Mouse (Mus musculus) forebrain, embryonic 15.5 days (tissue): ENCODE results near the gene Sult6b2. TPM values are rescaled to one million over a fixed set of nuclear protein-coding genes. Genes with fewer than 3 reads are reported as not detected.

ENCODE experiments used
- ATAC-seq: fragments of 200-750 bp; cut with Nextera tagmentation; replicated peaks from 2 replicates; pipeline ENCODE4 v1.8.0; 2017; ENCODE audit warnings: mild to moderate bottlenecking, moderate TSS enrichment, moderate library complexity
- H3K27ac ChIP-seq: fragments of 300-500 bp; sonication (generic); replicated peaks from 2 replicates; pipeline ENCODE4 v1.5.1; 2015; ENCODE audit warnings: mild to moderate bottlenecking, inconsistent platforms
- H3K27me3 ChIP-seq: fragments of 300-500 bp; sonication (generic); 2 replicates; pipeline ENCODE4 v1.6.1; 2015; ENCODE audit warnings: inconsistent platforms
- H3K36me3 ChIP-seq: fragments of 300-500 bp; sonication (generic); 2 replicates; pipeline ENCODE4 v1.6.1; 2015; ENCODE audit warnings: mild to moderate bottlenecking, inconsistent platforms
- H3K4me1 ChIP-seq: fragments of 300-500 bp; sonication (generic); 2 replicates; pipeline ENCODE4 v1.6.1; 2015; ENCODE audit warnings: inconsistent platforms
- H3K4me2 ChIP-seq: fragments of 300-500 bp; sonication (generic); replicated peaks from 2 replicates; pipeline ENCODE4 v1.6.1; 2015; ENCODE audit warnings: mild to moderate bottlenecking, inconsistent platforms
- H3K4me3 ChIP-seq: fragments of 300-500 bp; sonication (generic); 2 replicates; pipeline ENCODE4 v1.5.1; 2015; ENCODE audit warnings: mild to moderate bottlenecking, inconsistent platforms
- H3K9ac ChIP-seq: fragments of 300-500 bp; sonication (generic); replicated peaks from 2 replicates; pipeline ENCODE4 v1.6.1; 2015; ENCODE audit warnings: mild to moderate bottlenecking, inconsistent platforms
- H3K9me3 ChIP-seq: fragments of 300-500 bp; sonication (generic); 2 replicates; pipeline ENCODE4 v1.6.1; 2016; ENCODE audit warnings: inconsistent platforms
- WGBS: fragments of 180-500 bp; shearing (Covaris S2); methylation state at CpG from one replicate; pipeline ENCODE4 v1.1.7; 2015; ENCODE audit warnings: mixed read lengths; 5-methylcytosine and 5-hydroxymethylcytosine counted together
- polyA plus RNA-seq: library from polyadenylated mRNA; unstranded; fragments of >200 nt; fragmentation: Nextera tagmentation; extraction: Ambion mirVana; gene quantifications from 2 replicates; pipeline ENCODE4 v1.2.1, GENCODE M21; 2015

Gene Sult6b2
- polyA plus RNA-seq, 1 experiment from 2014 or later = 0.34 TPM

- H3K4me2 ChIP-seq = no peak overlapping the region
- H3K4me3 ChIP-seq = no peak overlapping the region
- no peaks in the 10 kb centered on the region for H3K9me3 ChIP-seq
- no peaks in the 10 kb centered on the region for H3K27me3 ChIP-seq
- no peak for ATAC-seq
- no peak overlapping the region for H3K27ac ChIP-seq
- no peak overlapping the region for H3K9ac ChIP-seq
- 0 out of 2 replicates have a peak, but pooled peaks cover 11% of the 10 kb centered on the region for H3K36me3 ChIP-seq
- peaks cover 8% of the 10 kb centered on the region; the same call in 1 of the 2 replicates for H3K4me1 ChIP-seq
- 81% methylated on average over 3 of the region's 3 CpGs for WGBS
Measured at GRCm38 (mm10) chr6:142831706-142832105, 27.4 kb upstream of the Sult6b2 start.

DNA sequence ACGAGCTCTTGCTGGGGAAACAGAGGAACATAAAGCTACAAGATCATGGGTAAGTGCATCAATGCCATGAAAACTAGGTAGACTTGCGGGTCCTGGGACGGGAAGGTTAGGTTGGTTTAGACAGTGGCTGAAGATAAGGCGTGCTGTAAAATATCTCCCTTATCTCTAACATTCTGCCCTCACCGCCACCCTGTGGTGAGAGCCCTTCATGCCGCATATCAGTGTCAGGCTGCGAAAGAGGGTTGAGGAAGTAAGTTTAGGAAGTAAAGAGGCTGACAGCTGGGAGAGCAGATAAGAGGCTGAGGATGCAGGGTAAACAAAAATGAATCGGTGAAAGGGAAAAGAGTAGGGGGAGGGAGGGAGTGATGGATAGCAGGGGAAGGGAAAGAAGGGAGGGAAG is 26.9 kb upstream of the Sult6b2 start:
- Histone ChIP-seq H3K4me2 (no peak overlapping the region), H3K27ac (no peak overlapping the region), H3K36me3 (0 out of 2 replicates have a peak, but pooled peaks cover 11% of the 10 kb centered on the region), H3K9me3 (no peaks in the 10 kb centered on the region), H3K9ac (no peak overlapping the region), H3K4me3 (no peak overlapping the region), H3K27me3 (no peaks in the 10 kb centered on the region), H3K4me1 (peaks cover 8% of the 10 kb centered on the region; the same call in 1 of the 2 replicates)
- no peak for ATAC-seq
- 68% methylated on average over 8 of the region's 8 CpGs for WGBS

- no peak for ATAC-seq
- Histone ChIP-seq H3K4me2 (no peak overlapping the region), H3K27me3 (no peaks in the 10 kb centered on the region), H3K36me3 (0 out of 2 replicates have a peak, but pooled peaks cover 11% of the 10 kb centered on the region), H3K9ac (no peak overlapping the region), H3K4me3 (no peak overlapping the region), H3K27ac (no peak overlapping the region), H3K4me1 (peaks cover 3% of the 10 kb centered on the region; the same call in 1 of the 2 replicates), H3K9me3 (no peaks in the 10 kb centered on the region)
- 93% methylated on average over 3 of the region's 3 CpGs for WGBS
Measured at GRCm38 (mm10) chr6:142830221-142830620, 25.9 kb upstream of the Sult6b2 start.

- H3K36me3 ChIP-seq = 0 out of 2 replicates have a peak, but pooled peaks cover 11% of the 10 kb centered on the region
- ATAC-seq = no peak
- H3K9me3 ChIP-seq = no peaks in the 10 kb centered on the region
- H3K9ac ChIP-seq = no peak overlapping the region
- 83% methylated on average over 5 of the region's 5 CpGs for WGBS
- H3K4me3 ChIP-seq = no peak overlapping the region
- no peaks in the 10 kb centered on the region for H3K4me1 ChIP-seq
- H3K4me2 ChIP-seq = no peak overlapping the region
- H3K27me3 ChIP-seq = no peaks in the 10 kb centered on the region
- H3K27ac ChIP-seq = no peak overlapping the region
Measured at GRCm38 (mm10) chr6:142825449-142825848, 21.1 kb upstream of the Sult6b2 start.

- Histone ChIP-seq H3K4me2 (no peak overlapping the region), H3K36me3 (0 out of 2 replicates have a peak, but pooled peaks cover 8% of the 10 kb centered on the region)
- whole genome bisulfite sequencing = 80% methylated on average over 5 of the region's 5 CpGs
Measured at GRCm38 (mm10) chr6:142823008-142823787, 18.9 kb upstream of the Sult6b2 start.

GRCm38 (mm10) chr6:142818306-142818705 is 14.0 kb upstream of the Sult6b2 start:
- no peak overlapping the region for H3K9ac ChIP-seq
- H3K27me3 ChIP-seq = no peaks in the 10 kb centered on the region
- H3K27ac ChIP-seq = no peak overlapping the region
- H3K9me3 ChIP-seq = no peaks in the 10 kb centered on the region
- ATAC-seq = no peak
- H3K4me3 ChIP-seq = no peak overlapping the region
- H3K36me3 ChIP-seq = no peaks in the 10 kb centered on the region
- WGBS = 96% methylated on average over 10 of the region's 10 CpGs
- peaks cover 21% of the 10 kb centered on the region for H3K4me1 ChIP-seq
- no peak overlapping the region for H3K4me2 ChIP-seq

More at GRCm38 (mm10) chr6:142823008-142823787, 18.9 kb upstream of the Sult6b2 start:
- Histone ChIP-seq H3K4me1 (no peaks in the 10 kb centered on the region), H3K27me3 (no peaks in the 10 kb centered on the region), H3K9me3 (no peaks in the 10 kb centered on the region), H3K4me3 (no peak overlapping the region), H3K9ac (no peak overlapping the region), H3K27ac (no peak overlapping the region)
- no peak for ATAC-seq

DNA sequence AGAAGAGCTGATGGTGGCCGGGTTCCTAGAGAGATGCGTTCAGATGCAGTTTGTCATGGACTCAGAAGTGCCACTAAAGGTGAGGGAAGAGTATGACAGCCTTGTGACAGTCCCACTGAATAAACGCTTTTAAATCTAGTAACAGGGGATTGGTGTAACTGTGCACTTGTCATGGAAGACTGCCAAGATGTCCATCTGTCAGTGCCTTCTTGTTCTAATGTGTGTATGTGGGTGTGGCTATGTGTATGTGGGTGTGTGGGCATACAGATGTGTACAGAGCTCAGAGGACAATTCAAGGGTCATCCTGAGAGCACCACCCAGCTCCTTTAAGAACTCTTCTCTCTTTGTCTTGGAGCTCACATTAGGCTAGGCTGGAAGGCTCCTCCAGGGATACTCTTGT is 11.2 kb upstream of the Sult6b2 start:
- H3K9me3 ChIP-seq = no peaks in the 10 kb centered on the region
- H3K4me3 ChIP-seq = no peak overlapping the region
- H3K4me2 ChIP-seq = no peak overlapping the region
- 55% methylated on average over 3 of the region's 3 CpGs for WGBS
- no peak overlapping the region for H3K27ac ChIP-seq
- no peaks in the 10 kb centered on the region for H3K36me3 ChIP-seq
- peak; percentile 20; the same call in 1 of the 2 replicates for ATAC-seq
- H3K4me1 ChIP-seq = peaks cover 21% of the 10 kb centered on the region
- H3K9ac ChIP-seq = no peak overlapping the region
- no peaks in the 10 kb centered on the region for H3K27me3 ChIP-seq

GRCm38 (mm10) chr6:142814495-142814921 is 10.2 kb upstream of the Sult6b2 start:
- Histone ChIP-seq H3K4me1 (peaks cover 21% of the 10 kb centered on the region), H3K27ac (peak overlapping the region; percentile 37; the same call in 1 of the 2 replicates), H3K9ac (peak overlapping the region; percentile 39)

DNA sequence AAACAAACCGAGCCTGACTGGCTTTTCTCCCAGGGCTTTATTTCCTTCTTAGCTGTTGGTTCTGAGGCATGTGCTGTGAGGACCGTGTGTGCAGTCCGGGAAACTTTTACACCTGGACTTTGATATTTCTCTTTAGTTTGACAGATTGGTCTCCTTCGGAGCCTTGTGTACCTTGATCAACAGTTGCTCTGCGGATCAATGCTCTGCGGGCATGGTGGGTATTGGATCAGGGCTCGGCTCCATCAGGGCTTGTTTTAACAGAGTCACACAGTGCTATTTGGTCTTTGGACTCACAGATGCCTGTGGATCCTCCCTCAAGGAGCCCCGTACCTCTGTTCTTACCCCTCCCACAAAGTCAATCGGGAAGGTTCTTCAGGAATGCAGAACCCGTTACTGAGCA is 9.7 kb upstream of the Sult6b2 start:
- no peak overlapping the region for H3K27ac ChIP-seq
- H3K9ac ChIP-seq = no peak overlapping the region
- H3K4me1 ChIP-seq = peaks cover 21% of the 10 kb centered on the region
- no peaks in the 10 kb centered on the region for H3K9me3 ChIP-seq
- H3K4me3 ChIP-seq = 0 out of 2 replicates have a peak overlapping the region, but pooled peaks have one; percentile 34
- ATAC-seq = peak; percentile 45; the same call in 1 of the 2 replicates
- H3K27me3 ChIP-seq = no peaks in the 10 kb centered on the region
- peak overlapping the region; percentile 47; the same call in 1 of the 2 replicates for H3K4me2 ChIP-seq
- WGBS = 47% methylated on average over 10 of the region's 10 CpGs
- no peaks in the 10 kb centered on the region for H3K36me3 ChIP-seq

More at GRCm38 (mm10) chr6:142814495-142814921, 10.2 kb upstream of the Sult6b2 start:
- 3% methylated on average over 15 of the region's 15 CpGs for WGBS
- ATAC-seq = peak; percentile 62
- Histone ChIP-seq H3K36me3 (no peaks in the 10 kb centered on the region), H3K9me3 (no peaks in the 10 kb centered on the region), H3K27me3 (no peaks in the 10 kb centered on the region), H3K4me2 (peak overlapping the region; percentile 47), H3K4me3 (peak overlapping the region; percentile 34)

GRCm38 (mm10) chr6:142812969-142813368 is 8.7 kb upstream of the Sult6b2 start:
- Histone ChIP-seq H3K4me2 (no peak overlapping the region), H3K27me3 (no peaks in the 10 kb centered on the region), H3K4me3 (no peak overlapping the region), H3K27ac (no peak overlapping the region), H3K9me3 (no peaks in the 10 kb centered on the region), H3K9ac (no peak overlapping the region), H3K36me3 (no peaks in the 10 kb centered on the region), H3K4me1 (peaks cover 21% of the 10 kb centered on the region)
- WGBS = 50% methylated on average over 5 of the region's 5 CpGs
- no peak for ATAC-seq

DNA sequence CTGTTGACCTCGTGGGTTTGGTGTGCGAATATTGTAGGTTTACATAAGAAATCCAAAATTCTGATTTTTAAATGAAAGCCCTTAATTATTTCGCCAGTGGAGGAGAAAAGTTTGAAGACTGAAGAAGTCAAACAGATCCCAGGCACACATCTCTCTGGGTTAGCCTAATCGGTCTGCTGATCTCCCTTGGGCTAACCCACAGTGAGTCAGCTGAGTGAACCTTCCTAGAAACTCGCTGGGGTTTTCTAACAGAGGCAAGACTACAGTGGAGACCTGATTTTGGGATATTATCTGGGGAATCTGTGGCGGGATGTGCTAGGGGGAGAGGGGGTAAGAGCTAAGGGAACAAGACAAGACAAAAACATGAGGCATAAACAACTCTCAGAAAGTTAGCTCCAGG is 5.9 kb upstream of the Sult6b2 start:
- H3K27ac ChIP-seq = no peak overlapping the region
- H3K4me3 ChIP-seq = no peak overlapping the region
- H3K9me3 ChIP-seq = no peaks in the 10 kb centered on the region
- no peaks in the 10 kb centered on the region for H3K36me3 ChIP-seq
- H3K4me2 ChIP-seq = no peak overlapping the region
- 67% methylated on average over 6 of the region's 6 CpGs for WGBS
- H3K27me3 ChIP-seq = no peaks in the 10 kb centered on the region
- ATAC-seq = no peak
- no peak overlapping the region for H3K9ac ChIP-seq
- H3K4me1 ChIP-seq = peaks cover 16% of the 10 kb centered on the region

DNA sequence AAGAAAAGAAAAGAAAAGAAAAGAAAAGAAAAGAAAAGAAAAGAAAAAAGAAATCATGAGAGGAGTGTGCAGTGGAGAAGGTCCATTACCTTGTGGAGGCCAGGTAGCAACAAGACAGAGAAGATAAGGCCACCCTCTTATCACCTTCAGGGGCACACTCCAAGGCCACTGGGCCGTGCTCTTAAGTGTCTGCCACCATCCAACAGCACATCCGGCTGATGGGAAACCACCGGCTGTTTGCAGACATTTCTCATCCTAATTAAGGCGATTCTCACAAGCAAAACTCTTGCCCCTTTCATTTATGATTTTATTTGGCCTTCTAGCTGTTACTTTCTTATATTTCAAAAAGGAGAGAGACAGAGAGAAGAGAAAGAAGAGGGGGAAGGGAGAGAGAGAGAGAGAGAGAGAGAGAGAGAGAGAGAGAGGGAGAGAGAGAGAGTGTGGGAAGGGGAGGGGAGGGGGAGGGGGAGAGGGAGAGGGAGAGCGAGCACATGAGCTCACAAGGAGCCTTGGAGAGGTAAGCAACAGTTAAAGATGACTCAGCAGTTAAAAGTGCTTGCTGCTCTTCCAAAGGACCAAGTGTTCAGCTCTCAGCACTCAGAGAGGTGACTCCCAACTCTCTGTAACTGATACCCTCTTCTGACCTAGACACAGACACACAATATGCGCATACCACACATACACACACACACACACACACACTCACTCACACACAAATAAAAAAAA is 5.2 kb upstream of the Sult6b2 start:
- peaks cover 10% of the 10 kb centered on the region for H3K4me1 ChIP-seq
- no peak for ATAC-seq
- H3K9me3 ChIP-seq = no peaks in the 10 kb centered on the region
- no peak overlapping the region for H3K4me3 ChIP-seq
- H3K36me3 ChIP-seq = no peaks in the 10 kb centered on the region
- H3K27me3 ChIP-seq = no peaks in the 10 kb centered on the region
- H3K4me2 ChIP-seq = no peak overlapping the region
- WGBS = 53% methylated on average over 6 of the region's 6 CpGs
- H3K9ac ChIP-seq = no peak overlapping the region
- H3K27ac ChIP-seq = no peak overlapping the region
